Mouse (Mus musculus): ENCODE measurements around the gene Tcp11.

DNA sequence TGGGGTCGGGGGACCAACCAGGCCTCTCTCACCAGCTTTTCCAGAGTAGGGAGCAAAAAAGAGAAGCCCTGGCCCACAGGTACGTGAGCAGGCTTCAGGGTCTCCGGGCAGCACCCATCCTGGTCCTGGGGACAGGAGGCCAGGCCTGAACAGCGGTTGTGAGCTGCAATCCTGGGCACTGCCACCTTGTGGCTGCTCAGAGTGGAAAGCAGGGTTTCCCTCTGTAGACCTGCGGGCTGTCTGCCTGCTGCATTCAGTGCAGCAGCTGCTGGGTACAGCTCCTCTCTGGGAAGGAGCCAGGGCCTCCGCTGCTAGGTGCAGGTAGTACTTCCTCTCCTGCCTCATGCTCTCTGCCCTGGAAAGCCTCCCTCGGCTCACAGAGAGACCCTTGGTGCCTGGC is 19.0 kb downstream of the Tcp11 start:
- TF ChIP-seq CTCF (IDR thresholded peaks at IDR 0.05; ENCODE audit: insufficient read depth, low read length): peak; percentile 65
- no peak for TF ChIP-seq POLR2A (IDR thresholded peaks at IDR 0.05; ENCODE audit: borderline replicate concordance, extremely low read depth, low read depth, low read length)

Measured in lung, adult 2 months (tissue).